Mouse (Mus musculus): ENCODE results near the gene Gm49425. TPM values are rescaled to one million over a fixed set of nuclear protein-coding genes. Genes with fewer than 3 reads are reported as not detected.

Gene Gm49425
- polyA plus RNA-seq, 1 experiment from 2014 or later = not detected

- Histone ChIP-seq H3K27ac (ENCODE audit: low read depth, low read length) (no peak overlapping the region), H3K4me1 (ENCODE audit: control insufficient read depth, insufficient read depth, low read length) (0 out of 2 replicates have a peak, but pooled peaks cover 3% of the 10 kb centered on the region), H3K4me2 (no peak overlapping the region), H3K4me3 (ENCODE audit: low read depth, low read length) (no peak overlapping the region), H3K27me3 (ENCODE audit: control insufficient read depth, insufficient read depth, low read length) (no peaks in the 10 kb centered on the region), H3K36me3 (ENCODE audit: control insufficient read depth, insufficient read depth, low read length) (no peaks in the 10 kb centered on the region), H3K9me3 (replicated peaks; ENCODE audit: control insufficient read depth, low read length) (no peaks in the 10 kb centered on the region), H3K9ac (ENCODE audit: low read depth, low read length) (no peak overlapping the region)
- WGBS (ENCODE audit: insufficient replicate concordance) = 74% methylated on average over 8 of the region's 8 CpGs
- ATAC-seq (replicated peaks; ENCODE audit: insufficient number of reproducible peaks, low FRiP score, low TSS enrichment) = no peak
Observed at GRCm38 (mm10) chr15:101495266-101495665, 21.8 kb downstream of the Gm49425 start.

- 64% methylated on average over 1 of the region's 1 CpGs for WGBS (ENCODE audit: insufficient replicate concordance)
- H3K4me1 ChIP-seq (ENCODE audit: control insufficient read depth, insufficient read depth, low read length) = 0 out of 2 replicates have a peak, but pooled peaks cover 3% of the 10 kb centered on the region
- no peaks in the 10 kb centered on the region for H3K9me3 ChIP-seq (replicated peaks; ENCODE audit: control insufficient read depth, low read length)
- no peak overlapping the region for H3K9ac ChIP-seq (ENCODE audit: low read depth, low read length)
- H3K4me2 ChIP-seq = no peak overlapping the region
- ATAC-seq (replicated peaks; ENCODE audit: insufficient number of reproducible peaks, low FRiP score, low TSS enrichment) = no peak
- H3K27ac ChIP-seq (ENCODE audit: low read depth, low read length) = no peak overlapping the region
- no peaks in the 10 kb centered on the region for H3K36me3 ChIP-seq (ENCODE audit: control insufficient read depth, insufficient read depth, low read length)
- H3K4me3 ChIP-seq (ENCODE audit: low read depth, low read length) = no peak overlapping the region
- H3K27me3 ChIP-seq (ENCODE audit: control insufficient read depth, insufficient read depth, low read length) = no peaks in the 10 kb centered on the region
Observed at GRCm38 (mm10) chr15:101494203-101494602, 22.9 kb downstream of the Gm49425 start.

- no peaks in the 10 kb centered on the region for H3K36me3 ChIP-seq (ENCODE audit: control insufficient read depth, insufficient read depth, low read length)
- H3K9ac ChIP-seq (ENCODE audit: low read depth, low read length) = no peak overlapping the region
- H3K4me1 ChIP-seq (ENCODE audit: control insufficient read depth, insufficient read depth, low read length) = 0 out of 2 replicates have a peak, but pooled peaks cover 3% of the 10 kb centered on the region
- no peak overlapping the region for H3K27ac ChIP-seq (ENCODE audit: low read depth, low read length)
- no peak for ATAC-seq (replicated peaks; ENCODE audit: insufficient number of reproducible peaks, low FRiP score, low TSS enrichment)
- H3K4me2 ChIP-seq = no peak overlapping the region
- H3K9me3 ChIP-seq (replicated peaks; ENCODE audit: control insufficient read depth, low read length) = no peaks in the 10 kb centered on the region
- H3K27me3 ChIP-seq (ENCODE audit: control insufficient read depth, insufficient read depth, low read length) = no peaks in the 10 kb centered on the region
- H3K4me3 ChIP-seq (ENCODE audit: low read depth, low read length) = no peak overlapping the region
- WGBS (ENCODE audit: insufficient replicate concordance) = 88% methylated on average over 6 of the region's 6 CpGs
Observed at GRCm38 (mm10) chr15:101493713-101494112, 23.3 kb downstream of the Gm49425 start.

- ATAC-seq (replicated peaks; ENCODE audit: insufficient number of reproducible peaks, low FRiP score, low TSS enrichment) = no peak
- H3K36me3 ChIP-seq (ENCODE audit: control insufficient read depth, insufficient read depth, low read length) = no peaks in the 10 kb centered on the region
Observed at GRCm38 (mm10) chr15:101492718-101493117, 24.3 kb downstream of the Gm49425 start.

GRCm38 (mm10) chr15:101491431-101491830 is 25.6 kb downstream of the Gm49425 start, which contains the start of gene Krt83:
Krt83 (minus strand) TSS chr15:101491512.
- WGBS (ENCODE audit: insufficient replicate concordance) = 89% methylated on average over 6 of the region's 6 CpGs
- no peak within 1 kb of the TSS for H3K9ac ChIP-seq (ENCODE audit: low read depth, low read length)
- no peak for ATAC-seq (replicated peaks; ENCODE audit: insufficient number of reproducible peaks, low FRiP score, low TSS enrichment)

More at GRCm38 (mm10) chr15:101492718-101493117, 24.3 kb downstream of the Gm49425 start:
- Histone ChIP-seq H3K4me3 (ENCODE audit: low read depth, low read length) (no peak overlapping the region), H3K9me3 (replicated peaks; ENCODE audit: control insufficient read depth, low read length) (no peaks in the 10 kb centered on the region), H3K4me1 (ENCODE audit: control insufficient read depth, insufficient read depth, low read length) (0 out of 2 replicates have a peak, but pooled peaks cover 3% of the 10 kb centered on the region), H3K4me2 (no peak overlapping the region), H3K27ac (ENCODE audit: low read depth, low read length) (no peak overlapping the region), H3K27me3 (ENCODE audit: control insufficient read depth, insufficient read depth, low read length) (no peaks in the 10 kb centered on the region), H3K9ac (ENCODE audit: low read depth, low read length) (no peak overlapping the region; the same call in 1 of the 2 replicates)
- WGBS (ENCODE audit: insufficient replicate concordance) = 27% methylated on average over 8 of the region's 8 CpGs

GRCm38 (mm10) chr15:101485911-101486635 is 31.0 kb downstream of the Gm49425 start:
- Histone ChIP-seq H3K36me3 (ENCODE audit: control insufficient read depth, insufficient read depth, low read length) (no peaks in the 10 kb centered on the region), H3K9me3 (replicated peaks; ENCODE audit: control insufficient read depth, low read length) (no peaks in the 10 kb centered on the region), H3K4me2 (no peak overlapping the region), H3K27me3 (ENCODE audit: control insufficient read depth, insufficient read depth, low read length) (no peaks in the 10 kb centered on the region), H3K27ac (ENCODE audit: low read depth, low read length) (no peak overlapping the region), H3K4me3 (ENCODE audit: low read depth, low read length) (no peak overlapping the region), H3K4me1 (ENCODE audit: control insufficient read depth, insufficient read depth, low read length) (peaks cover 8% of the 10 kb centered on the region), H3K9ac (ENCODE audit: low read depth, low read length) (no peak overlapping the region)
- WGBS (ENCODE audit: insufficient replicate concordance) = 77% methylated on average over 11 of the region's 11 CpGs
- ATAC-seq (replicated peaks; ENCODE audit: insufficient number of reproducible peaks, low FRiP score, low TSS enrichment) = no peak

More at GRCm38 (mm10) chr15:101491431-101491830, 25.6 kb downstream of the Gm49425 start, which contains the start of gene Krt83:
- H3K4me1 ChIP-seq (ENCODE audit: control insufficient read depth, insufficient read depth, low read length) = 0 out of 2 replicates have a peak, but pooled peaks cover 3% of the 10 kb centered on the region
- H3K4me2 ChIP-seq = no peak within 1 kb of the TSS
- H3K9me3 ChIP-seq (replicated peaks; ENCODE audit: control insufficient read depth, low read length) = no peaks in the 10 kb centered on the region
- no peaks in the 10 kb centered on the region for H3K36me3 ChIP-seq (ENCODE audit: control insufficient read depth, insufficient read depth, low read length)
- no peaks in the 10 kb centered on the region for H3K27me3 ChIP-seq (ENCODE audit: control insufficient read depth, insufficient read depth, low read length)
- H3K27ac ChIP-seq (ENCODE audit: low read depth, low read length) = no peak within 1 kb of the TSS
- H3K4me3 ChIP-seq (ENCODE audit: low read depth, low read length) = no peak within 1 kb of the TSS

GRCm38 (mm10) chr15:101484939-101485338 is 32.1 kb downstream of the Gm49425 start:
- no peaks in the 10 kb centered on the region for H3K9me3 ChIP-seq (replicated peaks; ENCODE audit: control insufficient read depth, low read length)
- H3K9ac ChIP-seq (ENCODE audit: low read depth, low read length) = no peak overlapping the region
- no peak for ATAC-seq (replicated peaks; ENCODE audit: insufficient number of reproducible peaks, low FRiP score, low TSS enrichment)
- no peak overlapping the region for H3K4me2 ChIP-seq
- peaks cover 8% of the 10 kb centered on the region for H3K4me1 ChIP-seq (ENCODE audit: control insufficient read depth, insufficient read depth, low read length)
- peaks cover 6% of the 10 kb centered on the region for H3K27me3 ChIP-seq (ENCODE audit: control insufficient read depth, insufficient read depth, low read length)
- H3K27ac ChIP-seq (ENCODE audit: low read depth, low read length) = 0 out of 2 replicates have a peak overlapping the region, but pooled peaks have one; percentile 29
- no peak overlapping the region for H3K4me3 ChIP-seq (ENCODE audit: low read depth, low read length)
- no peaks in the 10 kb centered on the region for H3K36me3 ChIP-seq (ENCODE audit: control insufficient read depth, insufficient read depth, low read length)
- 79% methylated on average over 1 of the region's 1 CpGs for WGBS (ENCODE audit: insufficient replicate concordance)

- H3K9me3 ChIP-seq (replicated peaks; ENCODE audit: control insufficient read depth, low read length) = no peaks in the 10 kb centered on the region
- 67% methylated on average over 1 of the region's 1 CpGs for WGBS (ENCODE audit: insufficient replicate concordance)
- H3K36me3 ChIP-seq (ENCODE audit: control insufficient read depth, insufficient read depth, low read length) = no peaks in the 10 kb centered on the region
- peaks cover 12% of the 10 kb centered on the region for H3K4me1 ChIP-seq (ENCODE audit: control insufficient read depth, insufficient read depth, low read length)
- no peak for ATAC-seq (replicated peaks; ENCODE audit: insufficient number of reproducible peaks, low FRiP score, low TSS enrichment)
- peaks cover 18% of the 10 kb centered on the region for H3K27me3 ChIP-seq (ENCODE audit: control insufficient read depth, insufficient read depth, low read length)
- no peak overlapping the region for H3K4me2 ChIP-seq
- no peak overlapping the region for H3K9ac ChIP-seq (ENCODE audit: low read depth, low read length)
- H3K27ac ChIP-seq (ENCODE audit: low read depth, low read length) = no peak overlapping the region
- no peak overlapping the region for H3K4me3 ChIP-seq (ENCODE audit: low read depth, low read length)
Observed at GRCm38 (mm10) chr15:101483646-101484045, 33.4 kb downstream of the Gm49425 start.

Data from heart, embryonic 11.5 days (tissue).